Mouse (Mus musculus): ENCODE measurements around the gene Mecom.

The Mecom gene

GRCm38 (mm10) chr3:30330021-30330420, 217.8 kb downstream of the Mecom start:
- no peak for DNase-seq

DNA sequence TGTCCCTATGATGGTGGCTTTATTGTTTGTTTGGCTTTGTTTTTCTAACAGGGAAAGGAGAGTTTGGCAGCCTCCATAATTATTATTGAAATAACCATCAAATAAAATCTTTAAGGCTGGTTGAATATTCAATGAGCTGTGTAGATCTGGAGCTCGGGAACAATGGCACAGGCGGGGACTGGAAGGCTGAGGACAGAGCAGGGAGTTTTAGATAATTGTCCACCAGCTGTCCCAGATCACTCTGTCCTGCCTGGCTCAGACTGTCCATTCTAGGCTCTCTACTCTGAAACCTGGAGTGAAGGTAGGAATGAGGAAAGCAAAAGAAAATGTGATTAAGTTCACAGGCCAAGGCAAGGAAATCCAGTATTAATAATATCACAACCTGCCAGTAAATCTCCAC, 232.9 kb downstream of the Mecom start:
- no peak for DNase-seq

DNA sequence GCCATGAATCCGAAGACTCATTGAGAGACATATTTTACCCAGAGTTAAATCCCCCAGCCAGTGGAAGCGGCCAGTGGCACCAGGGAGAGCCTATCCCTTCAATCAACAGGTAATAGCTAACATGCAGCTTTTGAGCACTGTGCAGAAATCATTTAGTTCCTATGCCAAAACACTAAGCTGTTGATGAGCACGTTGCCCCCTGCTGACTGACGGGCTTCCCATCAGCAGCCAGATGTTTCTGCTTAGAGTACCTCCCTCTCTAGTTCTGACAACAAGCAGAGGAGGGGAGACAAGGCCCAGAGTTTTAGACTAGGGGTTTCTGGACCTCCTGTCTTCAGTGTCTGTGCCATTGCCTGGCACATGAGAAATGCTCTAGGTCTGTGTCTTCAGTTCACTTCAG, 239.7 kb downstream of the Mecom start:
- no peak for DNase-seq

DNA sequence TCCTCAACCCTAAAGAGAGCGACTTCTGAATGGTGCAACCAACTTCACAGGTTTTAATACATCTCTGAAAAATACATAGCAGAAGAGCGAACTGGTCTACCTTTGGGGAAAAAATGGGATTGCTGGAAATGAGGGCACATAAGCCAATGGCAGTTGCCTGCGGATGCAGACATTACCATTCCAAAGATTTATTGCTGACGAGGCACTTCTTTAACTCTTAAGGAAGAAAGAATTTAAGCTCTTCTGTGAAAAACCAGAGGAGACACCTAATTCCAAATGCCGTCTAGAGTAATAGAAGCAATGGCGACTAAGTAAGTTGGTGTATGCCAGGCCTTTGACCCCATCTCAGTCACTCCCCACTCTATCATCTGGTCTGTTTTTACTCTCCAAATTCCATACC, 240.2 kb downstream of the Mecom start:
- DNase-seq, result no peak

GRCm38 (mm10) chr3:30306080-30306479, 241.7 kb downstream of the Mecom start:
- no peak for DNase-seq

GRCm38 (mm10) chr3:30299460-30299859, 248.3 kb downstream of the Mecom start:
- no peak for DNase-seq

- DNase-seq, result no peak
These were observed 253.4 kb downstream of the Mecom start for GRCm38 (mm10) chr3:30294433-30294832.

DNA sequence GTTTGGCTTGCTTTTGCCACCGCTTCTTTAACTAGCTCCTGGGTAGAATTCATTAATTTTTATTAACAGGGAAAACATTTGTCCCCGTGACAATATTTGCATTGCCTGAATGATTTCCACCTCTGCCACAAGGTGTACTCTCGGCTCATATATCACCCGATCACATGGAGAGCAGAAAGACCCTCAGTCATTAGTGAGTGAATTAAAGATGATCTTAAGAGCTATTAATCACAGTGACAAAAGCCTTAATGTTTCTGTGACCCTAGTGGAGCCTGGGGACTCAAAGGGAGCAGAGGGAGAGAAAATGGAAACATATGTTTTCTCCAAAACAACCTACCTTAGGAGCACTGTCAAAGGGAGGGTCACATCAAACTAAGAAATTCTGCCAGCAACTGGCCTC, 261.3 kb downstream of the Mecom start:
- no peak for DNase-seq

- DNase-seq, result no peak
These were observed 263.7 kb downstream of the Mecom start for GRCm38 (mm10) chr3:30284094-30284493.

DNA sequence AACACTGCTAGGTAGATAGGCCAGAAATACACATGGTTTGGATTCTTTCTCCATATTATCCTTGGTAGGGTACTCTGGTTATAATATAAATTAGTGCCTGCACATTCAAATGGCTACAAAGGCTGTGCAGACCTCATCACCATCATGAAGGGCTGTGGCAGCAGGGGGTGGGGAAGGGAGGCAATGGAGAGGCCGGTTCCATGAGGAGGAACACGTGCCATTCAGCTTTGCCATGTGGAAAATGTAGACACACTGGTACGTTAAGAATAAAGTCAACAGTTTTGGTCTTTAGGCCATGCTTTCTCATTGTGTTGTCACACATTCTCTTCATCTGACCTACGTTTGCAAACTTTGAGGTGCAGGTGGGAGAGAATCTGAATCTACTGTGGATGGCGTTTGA, 264.2 kb downstream of the Mecom start:
- DNase-seq, result no peak

DNA sequence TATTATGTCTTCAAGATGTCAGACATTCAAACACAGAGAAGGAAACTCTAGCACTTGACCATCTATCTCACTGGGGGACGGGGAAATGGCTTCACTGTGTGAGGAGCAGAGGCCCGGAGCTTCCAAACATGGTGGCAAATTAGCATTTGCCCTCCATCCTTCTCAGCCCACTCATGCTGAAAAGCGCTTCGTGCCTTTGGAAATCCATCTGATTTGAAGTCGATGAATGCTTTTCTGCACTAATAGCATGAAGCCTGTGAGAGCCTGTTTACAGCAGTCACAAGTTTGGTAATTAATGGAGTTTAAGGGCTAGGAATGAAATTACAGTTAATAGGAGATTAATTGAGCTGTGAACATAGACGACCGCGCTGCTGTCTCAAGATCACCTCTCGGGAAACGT, 270.2 kb downstream of the Mecom start:
- DNase-seq, result no peak

DNA sequence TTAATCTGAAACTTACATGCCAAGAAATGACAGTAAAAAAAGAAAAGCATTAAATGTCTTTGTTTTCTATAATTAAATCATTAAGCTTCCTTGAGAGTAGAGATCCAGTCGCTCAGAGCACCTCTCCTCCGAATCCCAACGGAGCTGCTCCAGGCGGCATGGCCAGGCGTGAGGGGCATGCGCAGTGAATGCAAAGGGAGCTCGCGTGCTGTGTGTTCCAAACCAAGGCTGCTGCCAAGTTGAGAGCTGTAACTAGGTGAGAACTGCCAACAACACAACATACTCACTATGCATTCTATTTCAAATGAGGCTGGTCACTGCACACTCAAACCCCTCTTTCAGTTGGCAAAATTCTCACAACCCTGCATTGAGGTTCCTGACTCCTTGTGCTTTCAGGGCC, 271.7 kb downstream of the Mecom start:
- DNase-seq, result no peak

DNA sequence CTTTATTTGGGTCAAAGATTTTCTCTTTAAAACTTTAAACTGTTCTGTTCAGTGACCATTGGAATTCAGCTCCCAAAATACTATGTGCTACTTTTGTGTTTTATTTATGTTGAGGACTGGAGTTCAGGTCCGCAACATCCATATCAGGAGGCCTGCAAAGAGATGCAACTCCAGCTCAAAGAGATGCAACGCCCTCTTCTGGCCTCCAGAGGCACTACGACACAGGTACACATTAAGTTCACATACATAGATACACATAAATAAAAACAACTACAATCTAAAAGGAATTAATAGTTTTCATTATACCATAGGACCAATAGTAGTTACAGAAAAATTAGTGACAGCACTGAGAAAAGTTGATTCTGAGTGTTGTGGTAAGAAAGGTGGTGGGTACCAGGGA, 278.6 kb downstream of the Mecom start:
- no peak for DNase-seq

DNA sequence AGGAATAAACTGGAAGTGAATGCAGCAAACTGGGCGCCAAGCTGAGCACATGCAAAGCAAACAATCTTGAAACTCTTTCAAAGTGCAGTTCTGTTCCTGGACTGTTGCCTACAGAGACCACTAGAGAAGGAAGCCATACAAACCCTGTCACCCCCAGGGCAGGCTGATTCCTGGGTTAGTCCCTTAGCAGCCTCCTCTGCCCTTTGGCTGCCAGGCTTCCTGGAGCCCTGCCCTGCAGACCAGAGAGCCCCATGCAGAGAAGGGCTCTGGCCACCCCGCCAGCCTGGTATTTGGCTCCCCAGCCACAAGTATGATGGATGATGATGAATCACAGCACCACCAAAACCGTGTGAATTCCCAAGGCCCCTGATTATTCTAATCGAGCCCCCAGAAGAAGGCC, 286.9 kb downstream of the Mecom start:
- DNase-seq, result no peak

DNA sequence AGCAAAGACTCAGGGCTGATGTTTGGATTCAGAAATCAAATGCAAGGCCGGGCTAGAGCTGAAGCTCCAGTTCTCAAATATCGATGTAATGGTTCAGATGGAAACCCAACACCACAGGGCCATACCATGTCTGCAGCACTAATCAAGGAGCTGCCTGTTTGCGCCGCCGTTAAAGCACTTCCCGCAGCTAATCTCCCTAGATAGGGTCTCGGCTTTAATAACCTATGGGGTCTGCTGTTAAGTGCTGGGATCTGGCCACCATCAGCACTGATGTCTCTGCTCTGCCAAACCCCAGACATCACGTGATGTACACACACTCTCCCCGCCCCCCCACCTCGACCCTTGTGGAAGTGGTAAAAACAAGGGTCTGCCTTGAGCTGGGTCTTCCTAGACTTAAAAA, 289.4 kb downstream of the Mecom start:
- no peak for DNase-seq

DNA sequence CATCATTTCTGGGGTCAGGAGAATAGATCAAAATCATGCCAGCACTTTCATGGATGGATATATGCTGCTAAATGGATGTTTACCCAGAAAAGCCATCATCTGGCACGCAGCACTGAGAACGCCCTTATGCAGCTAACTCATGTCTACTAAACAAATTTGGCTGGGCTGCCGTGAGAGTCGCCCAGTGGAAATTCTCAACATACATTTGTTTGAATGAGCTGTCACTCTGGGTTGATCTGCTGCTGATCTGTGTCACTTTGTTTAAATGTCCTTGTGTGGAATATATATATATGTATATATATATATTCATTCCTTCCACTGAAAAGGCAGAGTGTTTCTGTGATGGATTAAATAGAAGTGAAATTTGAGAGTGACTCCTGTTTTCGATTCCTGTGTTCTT, 290.0 kb downstream of the Mecom start:
- no peak for DNase-seq

DNA sequence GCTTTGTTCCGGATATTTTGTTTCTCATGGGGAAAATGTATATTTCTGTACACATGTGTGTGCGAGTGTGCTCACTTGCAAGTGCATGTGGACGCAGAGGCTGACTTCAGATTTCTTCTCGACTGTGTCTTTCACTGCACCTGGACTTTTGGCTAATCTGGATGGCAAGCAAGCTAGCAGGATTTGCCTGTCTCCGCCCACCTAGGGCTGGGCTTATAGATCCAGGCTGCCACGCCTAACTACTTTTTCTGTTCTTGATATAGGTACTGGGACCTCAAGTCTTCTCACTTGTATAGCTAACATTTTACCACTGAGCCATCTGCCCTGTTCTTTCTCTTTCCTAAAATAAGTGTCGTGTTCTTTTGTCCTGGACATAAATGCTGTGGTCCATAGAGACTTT, 290.9 kb downstream of the Mecom start:
- DNase-seq, result no peak

GRCm38 (mm10) chr3:30255828-30256227, 292.0 kb downstream of the Mecom start:
- DNase-seq, result no peak

GRCm38 (mm10) chr3:30254451-30254850, 293.4 kb downstream of the Mecom start:
- no peak for DNase-seq

DNA sequence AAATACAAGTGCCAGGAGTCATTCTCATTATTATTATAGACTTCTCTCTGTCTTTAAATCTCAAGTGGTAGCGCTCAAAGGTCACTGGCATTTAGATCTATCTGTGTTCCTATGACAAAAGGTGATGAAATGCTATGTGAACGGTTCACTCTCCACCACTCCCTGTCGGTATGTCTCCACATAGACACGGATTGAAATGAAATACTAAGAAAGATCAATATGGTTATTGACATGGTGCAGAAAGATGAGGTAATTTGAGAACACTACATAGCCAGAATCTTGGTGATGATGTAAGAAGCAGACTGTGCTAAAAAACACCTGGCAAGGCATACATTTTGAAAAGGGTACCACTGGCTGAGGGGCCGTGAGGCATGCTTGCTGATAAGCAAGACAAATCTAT, 294.1 kb downstream of the Mecom start:
- no peak for DNase-seq

DNA sequence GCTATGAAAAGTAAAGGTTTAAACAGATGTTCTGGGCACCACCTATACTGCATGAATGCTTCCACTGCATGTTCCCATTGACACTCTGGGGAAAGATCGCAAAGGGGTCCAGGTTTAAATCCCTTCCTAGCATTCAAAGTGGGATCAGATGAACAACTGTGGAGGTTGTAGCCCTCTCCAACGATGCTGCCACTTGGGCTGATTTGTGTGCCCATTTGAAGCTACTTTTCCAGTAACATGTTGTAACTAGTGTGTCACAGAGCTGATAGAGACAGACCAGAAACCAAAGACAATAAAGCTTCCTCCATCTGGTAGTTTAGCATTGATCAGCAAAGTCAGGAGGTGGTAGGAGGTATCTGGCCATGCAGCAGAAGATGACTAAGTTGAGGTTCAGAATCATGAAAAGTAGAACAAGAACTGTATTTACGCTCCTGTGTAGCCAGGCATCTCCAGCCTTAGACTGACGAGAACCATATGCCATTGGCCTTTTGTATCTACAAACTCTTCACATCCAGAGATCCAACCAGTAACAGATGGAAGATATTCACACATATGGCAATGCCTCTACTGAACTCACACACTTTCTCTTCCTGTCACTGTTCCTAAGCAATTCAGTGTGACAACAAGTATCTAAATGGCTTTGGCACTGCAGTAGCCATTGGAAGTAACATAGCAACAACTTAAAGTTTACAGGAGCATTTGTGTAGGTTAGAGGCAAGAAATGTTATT, 299.0 kb downstream of the Mecom start:
- no peak for DNase-seq

- DNase-seq, result no peak
These were observed 300.6 kb downstream of the Mecom start for GRCm38 (mm10) chr3:30247256-30247655.

- no peak for DNase-seq
These were observed 301.3 kb downstream of the Mecom start for GRCm38 (mm10) chr3:30246431-30247041.

DNA sequence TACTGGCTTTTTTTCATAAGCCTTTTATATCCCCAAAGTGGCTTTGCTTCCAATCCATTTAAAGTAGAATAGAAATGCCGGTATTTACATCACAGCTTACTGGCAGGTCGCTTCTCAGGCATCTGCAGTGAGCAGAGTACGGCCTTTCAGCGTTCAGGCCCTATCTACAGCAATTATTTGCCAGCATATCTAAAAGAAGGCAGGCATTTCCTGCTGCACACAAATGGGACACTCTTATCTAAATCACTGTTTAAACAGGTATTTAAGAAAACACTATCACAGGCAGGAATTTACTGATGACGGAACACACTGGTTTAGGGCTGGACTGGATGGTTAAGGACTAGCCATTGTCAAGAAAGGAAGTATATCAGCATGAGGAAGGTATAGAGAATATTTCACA, 301.9 kb downstream of the Mecom start:
- DNase-seq, result no peak

DNA sequence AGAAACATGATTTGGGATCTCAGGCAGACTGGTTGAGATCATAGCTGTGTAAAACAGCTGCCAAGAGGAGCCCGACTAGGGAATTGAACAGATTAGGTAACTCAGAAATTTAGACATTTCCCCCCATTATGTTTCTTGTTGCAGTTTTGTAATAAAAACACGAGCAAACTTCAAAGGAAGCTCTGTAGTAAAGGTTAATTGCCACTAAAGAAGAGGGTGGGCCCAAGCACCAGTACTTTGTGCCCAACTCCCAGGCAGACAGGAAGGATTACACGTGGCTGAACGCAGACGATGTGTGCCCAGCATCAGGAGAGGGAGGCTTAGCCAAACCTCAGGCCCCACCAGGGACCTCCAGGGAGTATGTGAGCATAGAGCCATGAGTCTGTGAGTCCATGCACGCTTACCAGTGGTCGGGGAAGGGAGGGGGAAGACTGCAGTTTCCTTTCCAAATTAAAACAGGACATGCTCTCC, 303.4 kb downstream of the Mecom start:
- DNase-seq, result no peak
